Comparison of ENCODE assay signal across 19 mouse cellular contexts in genomic region chr17:31831097-31831865, GRCm38 (mm10). TPM values are rescaled to one million over a fixed set of nuclear protein-coding genes. Genes with fewer than 3 reads are reported as not detected.
A peak's percentile ranks its signal among the peaks of the same experiment; 100 is the strongest.
DNase-seq lines count a peak whose midpoint lies in the region; ATAC-seq and TF ChIP-seq lines count a peak whose summit lies in the region.
"Had no signal": no experiment of that assay in that cellular context is flagged by ENCODE, and none has a peak within 500 bp of the region (broad histone marks: within the 10 kb centered on the region; RNA-seq: fewer than 3 reads in every experiment).

No protein-coding gene starts in this region.

- H3K4me3 ChIP-seq in embryonic facial prominence, embryonic 10.5 days: no peak overlapping the region
- H3K4me3 ChIP-seq in limb, embryonic 14.5 days (replicated peaks; ENCODE audit: low read length): no peak overlapping the region
- H3K4me3 ChIP-seq: forebrain, embryonic 15.5 days; hindbrain, embryonic 13.5 days; layer of hippocampus, adult 2 months; megakaryocyte, embryonic 14.5 days; myocyte had no signal

- DNase-seq in heart, adult 11 months: peak; percentile 90
- no peak for DNase-seq in heart, postnatal 4 days
- DNase-seq in CD4-positive helper T cell, adult 2 months (ENCODE audit: low read depth, low spot score): peak; percentile 54
- DNase-seq in embryonic facial prominence, embryonic 10.5 days (ENCODE audit: low spot score): no peak
- peak; percentile 47 for DNase-seq in limb, embryonic 14.5 days (ENCODE audit: low spot score)
- DNase-seq in cerebellum, adult 11-12 months: no peak
- DNase-seq in adrenal gland, adult 2 months: no peak
- no peak for DNase-seq in cerebellum, adult 9-11 months
- DNase-seq: cerebellum, postnatal 36 days; gastrocnemius, postnatal 36 days; kidney, adult 9 months; left cerebral cortex, postnatal 4 days; lung, embryonic 14.5 days; thymus, adult 2 months had no signal

- peak overlapping the region; percentile 52 for H3K27ac ChIP-seq in embryonic facial prominence, embryonic 10.5 days (replicated peaks)
- peak overlapping the region; percentile 13; the same call in 1 of the 2 replicates for H3K27ac ChIP-seq in limb, embryonic 14.5 days (replicated peaks; ENCODE audit: low read depth, low read length)
- H3K27ac ChIP-seq: forebrain, embryonic 15.5 days; hindbrain, embryonic 13.5 days; layer of hippocampus, adult 2 months had no signal

- ATAC-seq in limb, embryonic 14.5 days (ENCODE audit: low FRiP score, low read depth): no peak
- ATAC-seq: forebrain, embryonic 15.5 days had no signal

- TF ChIP-seq POLR2A in limb, embryonic 14.5 days (IDR thresholded peaks at IDR 0.05; ENCODE audit: borderline replicate concordance, extremely low read depth, insufficient read depth, insufficient read length): no peak

- H3K9ac ChIP-seq in limb, embryonic 14.5 days (ENCODE audit: low read depth, low read length, severe bottlenecking): no peak overlapping the region
- H3K9ac ChIP-seq: forebrain, embryonic 15.5 days; hindbrain, embryonic 13.5 days; lung, embryonic 14.5 days had no signal

- 52% methylated on average over 6 of the region's 6 CpGs for WGBS in embryonic facial prominence, embryonic 10.5 days
- WGBS in limb, embryonic 14.5 days: 50% methylated on average over 6 of the region's 6 CpGs

- H3K9me3 ChIP-seq in embryonic facial prominence, embryonic 10.5 days: peaks cover 12% of the 10 kb centered on the region; the same call in 1 of the 2 replicates
- H3K9me3 ChIP-seq in limb, embryonic 14.5 days (ENCODE audit: control insufficient read depth, low read length): no peaks in the 10 kb centered on the region
- H3K9me3 ChIP-seq: forebrain, embryonic 15.5 days; hindbrain, embryonic 13.5 days had no signal

- no peaks in the 10 kb centered on the region for H3K27me3 ChIP-seq in embryonic facial prominence, embryonic 10.5 days (replicated peaks; ENCODE audit: low read depth, poor library complexity, severe bottlenecking)
- H3K27me3 ChIP-seq in limb, embryonic 14.5 days (ENCODE audit: control insufficient read depth, insufficient read depth, low read length): no peaks in the 10 kb centered on the region
- H3K27me3 ChIP-seq: forebrain, embryonic 15.5 days; hindbrain, embryonic 13.5 days had no signal

- H3K36me3 ChIP-seq in embryonic facial prominence, embryonic 10.5 days (replicated peaks): 0 out of 2 replicates have a peak, but pooled peaks cover 5% of the 10 kb centered on the region
- H3K36me3 ChIP-seq in limb, embryonic 14.5 days (ENCODE audit: control insufficient read depth, insufficient read depth, low read length): no peaks in the 10 kb centered on the region
- H3K36me3 ChIP-seq: forebrain, embryonic 15.5 days; hindbrain, embryonic 13.5 days had no signal

- peaks cover 64% of the 10 kb centered on the region for H3K4me1 ChIP-seq in embryonic facial prominence, embryonic 10.5 days
- H3K4me1 ChIP-seq in limb, embryonic 14.5 days (ENCODE audit: control insufficient read depth, insufficient read depth, low read length): peaks cover 39% of the 10 kb centered on the region

- no peak overlapping the region for H3K4me2 ChIP-seq in limb, embryonic 14.5 days (replicated peaks; ENCODE audit: low read depth, low read length, severe bottlenecking)
- H3K4me2 ChIP-seq: forebrain, embryonic 15.5 days; hindbrain, embryonic 13.5 days; lung, embryonic 14.5 days had no signal

RNA-seq across cellular contexts. Expression of gene Sik1, which starts 24.3 kb away (rescaled TPM):
- 10 to 100 TPM; 74.3 to 79.7 TPM for total RNA-seq in heart, postnatal 4 days (2021)
- polyA plus RNA-seq in embryonic facial prominence, embryonic 10.5 days (2016; fragmentation: Nextera tagmentation; extraction: Ambion mirVana): 12.7 and 15.5 TPM in 2 replicates
- 19.9 and 23.5 TPM in 2 replicates for polyA plus RNA-seq in limb, embryonic 14.5 days (2012; rRNA removed)
- 22.3 and 26.9 TPM in 2 replicates for polyA plus RNA-seq in limb, embryonic 14.5 days (2014; fragmentation: Nextera tagmentation; extraction: Ambion mirVana)
- total RNA-seq in adrenal gland, adult 2 months (2021): 10 to 100 TPM; 60.5 to 77.1 TPM
- 23.4 and 48.1 TPM in 2 replicates for polyA plus RNA-seq in adrenal gland, adult 2 months (2012; rRNA removed)

Comparison
In these comparisons a context has a peak if more than half of its experiments do, and no peak if none do; other contexts are left out.
1. DNase-seq: peak in heart, adult 11 months (single experiment), CD4-positive helper T cell, adult 2 months (single experiment) and limb, embryonic 14.5 days (single experiment); none in heart, postnatal 4 days (single experiment), embryonic facial prominence, embryonic 10.5 days (single experiment), cerebellum, adult 11-12 months (single experiment), adrenal gland, adult 2 months (single experiment) and cerebellum, adult 9-11 months (single experiment).